ENCODE assay signal across 1 mouse cellular context in the genomic region with DNA sequence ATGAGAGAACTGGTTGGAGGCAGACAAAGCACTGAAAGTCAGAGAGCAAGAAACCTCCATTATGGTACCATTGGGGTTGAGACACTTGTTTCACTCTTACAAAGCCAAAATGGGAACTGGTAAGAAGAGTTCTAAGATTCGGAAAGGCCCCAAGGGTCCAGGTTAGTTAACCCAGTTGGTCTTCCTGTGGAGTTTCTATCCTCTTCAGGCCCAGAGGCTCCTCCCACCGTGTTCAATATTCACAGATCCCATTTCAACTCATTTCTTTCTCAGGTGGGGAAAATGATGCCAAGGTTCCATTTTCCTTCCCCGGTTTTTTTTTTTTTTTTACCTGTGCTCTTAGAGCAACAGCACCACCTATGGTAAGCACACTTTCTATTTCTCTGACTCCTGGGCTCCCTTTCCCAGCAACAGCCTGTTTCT.
TF ChIP-seq lines count a peak whose summit lies in the region.

No protein-coding gene starts in this region.

TF ChIP-seq in CH12.LX, 34 proteins besides CTCF, POLR2A, EP300 and RAD21:
- TF ChIP-seq POLR2AphosphoS2 (IDR thresholded peaks at IDR 0.05; ENCODE audit: low read depth, low read length) (no peak), MYC (IDR thresholded peaks at IDR 0.05; ENCODE audit: low read depth, low read length) (0 out of 2 replicates have a peak, but pooled peaks have one; percentile 30), JUN (IDR thresholded peaks at IDR 0.05; ENCODE audit: insufficient read depth, low read depth, low read length) (peak; percentile 31; the same call in 1 of the 2 replicates), UBTF (IDR thresholded peaks at IDR 0.05; ENCODE audit: low read depth, low read length) (no peak), RCOR1 (conservative IDR thresholded peaks at IDR 0.05; ENCODE audit: low read depth, low read length) (peak; percentile 39; the same call in 1 of the 2 replicates), TBP (conservative IDR thresholded peaks at IDR 0.05; ENCODE audit: low read depth, low read length) (0 out of 2 replicates have a peak, but pooled peaks have one; percentile 36), ETS1 (conservative IDR thresholded peaks at IDR 0.05; ENCODE audit: low read depth, low read length) (0 out of 2 replicates have a peak, but pooled peaks have one; percentile 25), KAT2A (IDR thresholded peaks at IDR 0.05; ENCODE audit: insufficient replicate concordance, low read length) (0 out of 2 replicates have a peak, but pooled peaks have one; percentile 10), ZKSCAN1 (IDR thresholded peaks at IDR 0.05; ENCODE audit: borderline replicate concordance, low read depth, low read length) (no peak), CHD2 (IDR thresholded peaks at IDR 0.05; ENCODE audit: low read length) (no peak), SIN3A (IDR thresholded peaks at IDR 0.05; ENCODE audit: low read length) (peak; percentile 47; the same call in 1 of the 2 replicates), SMC3 (IDR thresholded peaks at IDR 0.05; ENCODE audit: low read depth, low read length) (peak; percentile 62), HCFC1 (IDR thresholded peaks at IDR 0.05; ENCODE audit: low read depth, low read length) (peak; percentile 40), MAFK (IDR thresholded peaks at IDR 0.05; ENCODE audit: insufficient replicate concordance, low read length) (no peak), MEF2A (IDR thresholded peaks at IDR 0.05; ENCODE audit: borderline replicate concordance, low read depth, low read length) (0 out of 2 replicates have a peak, but pooled peaks have one; percentile 67), MAX (IDR thresholded peaks at IDR 0.05; ENCODE audit: low read length) (0 out of 2 replicates have a peak, but pooled peaks have one; percentile 32), ZNF384 (IDR thresholded peaks at IDR 0.05; ENCODE audit: low read depth, low read length) (peak; percentile 99), JUND (conservative IDR thresholded peaks at IDR 0.05; ENCODE audit: low read depth, low read length) (peak; percentile 33; the same call in 1 of the 2 replicates), BHLHE40 (IDR thresholded peaks at IDR 0.05; ENCODE audit: low read depth, low read length) (0 out of 2 replicates have a peak, but pooled peaks have one; percentile 11), MXI1 (IDR thresholded peaks at IDR 0.05; ENCODE audit: low read depth, low read length) (peak; percentile 28; the same call in 1 of the 2 replicates)
